Mouse (Mus musculus) hindlimb bud, embryonic 11.5 days (tissue): ENCODE data around the gene Amdhd1.
"Not testable (repeated sequence)": the region's sequence is repeated elsewhere in the genome, so short reads cannot be mapped to it uniquely, and the experiment has no call there.

ENCODE experiments used
- DNase-seq: peaks from one replicate; pipeline ENCODE4 v3.0.0-alpha.2; 2012; ENCODE audit warnings: low read depth, low spot score; ENCODE audit errors: extremely low spot score

Gene Amdhd1

GRCm38 (mm10) chr10:93539775-93540430 is at the start of gene Amdhd1:
Gene Amdhd1 (minus strand): TSS chr10:93540033.
- DNase-seq: peak; percentile 16

GRCm38 (mm10) chr10:93589281-93589848 is 49.5 kb upstream of the Amdhd1 start, which contains the start of gene Snrpf:
Gene Snrpf (minus strand): TSS chr10:93589706.
- DNase-seq: peak; percentile 97

GRCm38 (mm10) chr10:93588796-93589195 is 49.0 kb upstream of the Amdhd1 start:
- DNase-seq: no peak

GRCm38 (mm10) chr10:93577271-93577886 is 37.5 kb upstream of the Amdhd1 start:
- peak; percentile 37 for DNase-seq

- no peak for DNase-seq
Measured at GRCm38 (mm10) chr10:93575960-93576359, 36.1 kb upstream of the Amdhd1 start.

- DNase-seq: no peak
Measured at GRCm38 (mm10) chr10:93574966-93575365, 35.1 kb upstream of the Amdhd1 start.

- no peak for DNase-seq
Measured at GRCm38 (mm10) chr10:93572209-93572608, 32.4 kb upstream of the Amdhd1 start.

GRCm38 (mm10) chr10:93568671-93569070 is 28.8 kb upstream of the Amdhd1 start:
- DNase-seq: no peak

- DNase-seq: no peak
Measured at GRCm38 (mm10) chr10:93567841-93568566, 28.2 kb upstream of the Amdhd1 start.

- DNase-seq: no peak
Measured at GRCm38 (mm10) chr10:93567066-93567465, 27.2 kb upstream of the Amdhd1 start.

GRCm38 (mm10) chr10:93564518-93565090 is 24.8 kb upstream of the Amdhd1 start:
- DNase-seq: no peak

- no peak for DNase-seq
Measured at GRCm38 (mm10) chr10:93559786-93560185, 20.0 kb upstream of the Amdhd1 start.

- not testable (repeated sequence) for DNase-seq
Measured at GRCm38 (mm10) chr10:93557971-93558370, 18.1 kb upstream of the Amdhd1 start.

- no peak for DNase-seq
Measured at GRCm38 (mm10) chr10:93552596-93552995, 12.8 kb upstream of the Amdhd1 start.

GRCm38 (mm10) chr10:93549821-93550220 is 10.0 kb upstream of the Amdhd1 start:
- DNase-seq: no peak

- peak; percentile 73 for DNase-seq
Measured at GRCm38 (mm10) chr10:93548991-93549390, 9.2 kb upstream of the Amdhd1 start.

- no peak for DNase-seq
Measured at GRCm38 (mm10) chr10:93547741-93548270, 8.0 kb upstream of the Amdhd1 start.

- no peak for DNase-seq
Measured at GRCm38 (mm10) chr10:93544172-93544571, 4.3 kb upstream of the Amdhd1 start.

GRCm38 (mm10) chr10:93543176-93543575 is 3.3 kb upstream of the Amdhd1 start:
- DNase-seq: no peak

GRCm38 (mm10) chr10:93542356-93542755 is 2.5 kb upstream of the Amdhd1 start:
- DNase-seq: no peak

GRCm38 (mm10) chr10:93541585-93541984 is 1.8 kb upstream of the Amdhd1 start:
- no peak for DNase-seq
